Mouse (Mus musculus): ENCODE results near the gene Rel.

DNA sequence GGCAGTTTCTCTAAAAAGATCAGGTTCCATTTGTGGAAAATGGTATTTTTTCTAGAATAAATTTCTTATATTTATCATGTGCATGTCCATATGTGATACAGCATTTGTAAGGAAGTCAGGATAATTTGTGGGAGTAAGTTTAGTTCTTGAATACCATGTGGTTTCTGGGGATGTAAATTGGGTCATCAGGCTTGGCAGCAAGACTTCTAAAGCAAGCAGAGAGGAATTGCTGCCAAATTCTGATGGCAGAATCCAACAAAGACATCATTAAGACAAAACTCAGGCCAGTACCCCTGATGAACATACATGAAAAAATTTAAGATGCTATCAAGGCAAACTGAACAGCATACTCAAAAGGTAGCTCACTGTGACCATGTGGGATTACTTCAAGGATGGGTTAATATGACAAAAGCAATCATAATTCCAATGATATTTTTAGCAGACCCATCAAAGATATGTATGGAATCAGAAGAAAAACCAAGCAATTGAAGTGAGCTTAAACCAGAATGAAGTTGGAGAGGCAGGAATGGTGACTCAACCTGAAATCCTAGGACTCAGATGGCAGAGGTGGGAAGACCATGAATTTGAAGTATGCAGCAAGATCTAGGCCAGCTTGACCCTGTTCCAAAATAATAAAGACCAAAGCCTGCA is 34.8 kb downstream of the Rel start:
- TF ChIP-seq CTCF (IDR thresholded peaks at IDR 0.05; ENCODE audit: control insufficient read depth, insufficient read depth, insufficient read length), result no peak
- TF ChIP-seq USF1 (IDR thresholded peaks at IDR 0.05; ENCODE audit: low read depth), result no peak
- TF ChIP-seq MYOD1 (IDR thresholded peaks at IDR 0.05; ENCODE audit: control insufficient read depth, insufficient read length, low read depth), result no peak
- TF ChIP-seq MYOG (IDR thresholded peaks at IDR 0.05; ENCODE audit: control insufficient read depth, extremely low read depth, insufficient read length), result no peak
- TF ChIP-seq MAX (IDR thresholded peaks at IDR 0.05), result no peak
- TF ChIP-seq CEBPB (IDR thresholded peaks at IDR 0.05; ENCODE audit: low read depth), result no peak
- no peak for TF ChIP-seq FOSL1 (IDR thresholded peaks at IDR 0.05; ENCODE audit: insufficient read depth, low read length, poor library complexity, severe bottlenecking)

All from C2C12 (cell line).